Mouse (Mus musculus) olfactory bulb, adult 2 months (tissue): ENCODE measurements around the gene Snx11.

Source experiments
- CTCF ChIP-seq: fragments of 200-500 bp; IDR thresholded peaks from 2 replicates; pipeline ENCODE4 v1.5.1; 2012; ENCODE audit warnings: low read depth, mild to moderate bottlenecking, low read length, moderate library complexity; ENCODE audit not compliant: insufficient read depth
- POLR2A ChIP-seq: fragments of 200-500 bp; IDR thresholded peaks from 2 replicates; pipeline ENCODE4 v1.6.1; 2012; ENCODE audit warnings: mild to moderate bottlenecking, low read depth, low read length, moderate library complexity; ENCODE audit not compliant: insufficient read depth

GRCm38 (mm10) chr11:96772413-96772812 lies 4.9 kb downstream of the Snx11 start:
- no peak for TF ChIP-seq POLR2A
- no peak for TF ChIP-seq CTCF
